Mouse (Mus musculus): Measurements from ENCODE around the gene Dapk2. TPM values are rescaled to one million over a fixed set of nuclear protein-coding genes. Genes with fewer than 3 reads are reported as not detected.

The Dapk2 gene
- total RNA-seq, 2 experiments from 2014 or later: 4.6 to 6.2 TPM

DNA sequence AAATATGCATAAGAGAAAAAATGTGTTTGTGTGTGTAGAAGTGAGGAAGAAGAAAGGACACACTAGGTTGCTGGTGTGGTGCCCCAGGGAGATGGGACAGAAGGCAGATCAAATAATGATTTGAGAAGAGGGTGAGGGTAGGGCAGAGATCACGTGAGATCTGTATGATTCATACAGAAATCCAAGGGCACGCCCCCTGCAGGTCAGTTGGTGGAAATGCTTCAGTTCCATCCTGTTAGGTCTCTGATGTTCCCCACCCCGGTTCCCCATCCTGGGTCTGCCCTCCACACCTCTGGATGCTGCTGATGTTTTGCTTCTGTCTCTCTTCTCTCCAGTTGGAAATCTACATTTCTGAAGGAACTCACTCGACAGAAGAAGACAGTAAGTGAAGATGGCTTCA lies 22.1 kb upstream of the Dapk2 start:
- DNase-seq: no peak
- intact Hi-C loops (cut with DNase I): no loop called here

DNA sequence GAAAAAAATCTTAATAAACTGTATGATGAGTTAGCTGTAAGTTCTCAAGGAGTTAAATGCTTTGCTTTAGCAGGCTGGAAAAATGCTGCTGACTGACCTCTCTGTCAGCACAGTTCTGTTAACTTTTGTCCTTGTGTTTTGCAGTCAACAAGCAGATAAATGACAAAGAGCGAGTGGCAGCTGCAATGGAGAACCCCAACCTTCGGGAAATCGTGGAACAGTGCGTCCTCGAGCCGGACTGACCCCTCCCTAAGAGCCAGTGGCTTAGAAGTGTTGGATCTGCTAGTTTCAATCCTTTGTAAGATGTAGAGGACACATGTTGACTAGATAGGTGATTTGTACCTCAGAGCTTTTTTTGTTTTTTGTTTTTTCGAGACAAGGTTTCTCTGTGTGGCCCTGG lies 19.8 kb upstream of the Dapk2 start:
- intact Hi-C loops (cut with DNase I): no loop called here
- DNase-seq: no peak

DNA sequence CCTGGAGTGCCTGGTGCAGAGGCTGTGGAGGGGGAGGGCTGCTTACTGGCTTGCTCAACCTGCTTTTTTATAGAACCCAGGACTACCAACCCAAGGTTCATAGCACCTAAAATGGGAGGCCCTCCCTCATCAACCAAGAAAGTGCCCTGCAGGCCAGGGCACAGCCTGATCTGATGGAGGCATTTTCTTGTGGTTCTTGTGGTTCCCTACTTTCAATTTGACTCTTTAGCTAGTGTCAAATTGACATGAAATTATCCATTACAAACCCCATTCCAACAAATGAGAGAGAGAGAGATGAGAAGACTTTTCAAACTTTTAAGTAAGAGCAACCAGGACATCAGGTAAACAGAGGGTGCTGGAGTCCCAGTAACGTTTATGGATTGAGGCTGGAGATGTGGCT lies 15.8 kb upstream of the Dapk2 start:
- intact Hi-C loops (cut with DNase I): loop anchor here (5.0 to 10.0 kb wide), 2 partner anchors 235 to 683 kb away; no protein-coding TSS in a partner anchor
- no peak for DNase-seq

DNA sequence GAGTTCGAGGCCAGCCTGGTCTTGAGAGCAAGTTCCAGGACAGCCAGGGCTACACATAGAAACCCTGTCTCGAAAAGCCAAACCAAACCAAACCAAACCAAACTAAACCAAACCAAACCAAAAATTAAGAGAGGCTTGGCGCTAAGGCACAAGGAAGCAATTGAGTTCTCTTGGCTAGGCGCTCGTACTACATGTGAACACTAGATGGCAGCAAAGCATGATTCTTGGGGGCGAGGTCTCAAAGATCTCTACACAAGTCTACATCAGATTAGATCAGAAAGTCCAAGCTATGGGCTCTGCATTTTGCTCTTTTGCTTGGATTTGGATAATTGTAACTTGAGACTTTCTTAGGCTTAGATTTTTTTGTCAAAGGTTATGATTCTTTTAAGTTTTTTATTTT lies 13.8 kb upstream of the Dapk2 start:
- intact Hi-C loops (cut with DNase I): loop anchor here (5.0 to 10.0 kb wide), 2 partner anchors 233 to 681 kb away; no protein-coding TSS in a partner anchor
- DNase-seq: peak; percentile 65 to 72

DNA sequence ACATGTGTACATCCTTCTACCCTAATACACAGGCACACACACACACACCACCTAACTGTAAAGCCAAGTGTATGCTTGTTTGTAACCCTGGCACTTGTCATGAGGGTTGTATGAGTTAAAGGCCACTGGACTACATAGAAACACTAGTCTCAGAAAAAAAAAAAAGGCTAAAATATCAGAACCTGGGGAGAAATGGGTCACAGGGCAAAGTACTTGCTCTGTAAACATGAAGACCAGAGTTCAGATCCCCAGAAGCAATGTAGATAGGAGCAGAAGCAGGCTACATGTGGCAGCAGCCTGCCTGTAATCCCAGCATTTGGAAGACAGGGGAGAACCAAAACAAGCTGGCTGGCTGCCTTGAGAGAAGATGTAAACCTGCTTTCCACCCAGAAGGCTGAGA lies 11.9 kb upstream of the Dapk2 start:
- DNase-seq: no peak
- intact Hi-C loops (cut with DNase I): loop anchor here (10.0 kb wide), 1 partner anchor 679 kb away; no protein-coding TSS in a partner anchor

DNA sequence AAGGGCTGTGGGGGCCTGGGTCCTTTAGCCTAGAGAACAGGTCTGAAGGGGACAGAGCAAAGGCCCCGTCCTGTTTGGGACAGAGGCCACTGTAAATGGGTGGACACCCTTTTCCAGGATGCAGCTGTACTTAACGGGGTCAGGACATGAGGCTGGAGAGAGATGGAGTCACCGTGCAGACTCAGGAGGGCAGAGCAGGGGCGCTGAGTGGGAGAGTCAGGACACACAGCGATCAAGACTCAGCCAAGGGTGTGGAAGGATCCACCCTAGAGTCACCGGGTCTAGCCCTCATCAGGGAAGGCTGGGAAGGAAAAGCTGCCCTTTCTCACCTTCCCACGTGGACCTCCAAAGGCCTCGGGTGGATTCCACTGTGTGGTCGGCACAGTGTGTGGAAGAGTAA lies 6.0 kb upstream of the Dapk2 start:
- intact Hi-C loops (cut with DNase I): no loop called here
- DNase-seq: no peak

DNA sequence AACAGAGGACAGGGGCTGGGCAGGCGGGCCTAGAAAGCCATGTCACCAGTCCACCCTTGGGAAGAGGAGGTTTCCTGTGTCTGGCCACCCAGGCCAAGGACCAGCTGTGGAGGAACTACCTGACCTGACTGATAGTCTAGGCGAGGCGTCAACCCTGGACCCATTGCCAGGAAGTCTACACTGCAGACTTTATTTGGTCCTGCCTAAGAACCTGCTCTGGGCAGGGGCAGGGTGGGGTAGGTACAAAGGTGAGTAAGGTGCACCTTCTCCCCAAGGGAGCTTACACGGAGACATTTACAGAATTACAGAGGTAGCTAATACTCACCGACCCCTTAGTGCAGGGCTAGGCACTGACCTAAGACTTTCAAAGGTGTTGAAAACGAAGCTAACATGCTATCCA lies 4.4 kb upstream of the Dapk2 start:
- intact Hi-C loops (cut with DNase I): no loop called here
- DNase-seq: no peak

DNA sequence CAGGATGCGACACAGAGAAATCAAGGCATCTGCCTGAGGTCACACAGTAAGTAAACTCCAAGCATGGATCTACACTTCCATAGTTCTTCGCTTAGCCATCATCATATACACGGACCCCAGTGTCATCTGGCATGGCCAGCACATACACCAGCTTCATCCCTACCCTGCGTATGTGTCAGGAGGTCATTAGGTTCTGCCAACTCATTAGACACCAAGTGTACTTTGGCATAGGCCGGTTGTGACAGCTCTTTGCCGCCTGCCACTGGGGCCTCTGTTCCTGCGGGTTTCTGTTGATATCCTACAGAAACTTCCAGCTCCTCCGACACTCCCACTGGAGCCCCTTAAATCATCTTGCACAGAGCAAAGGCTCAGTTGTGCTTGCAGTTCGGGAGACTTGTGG lies 4.0 kb upstream of the Dapk2 start:
- no peak for DNase-seq
- intact Hi-C loops (cut with DNase I): no loop called here

DNA sequence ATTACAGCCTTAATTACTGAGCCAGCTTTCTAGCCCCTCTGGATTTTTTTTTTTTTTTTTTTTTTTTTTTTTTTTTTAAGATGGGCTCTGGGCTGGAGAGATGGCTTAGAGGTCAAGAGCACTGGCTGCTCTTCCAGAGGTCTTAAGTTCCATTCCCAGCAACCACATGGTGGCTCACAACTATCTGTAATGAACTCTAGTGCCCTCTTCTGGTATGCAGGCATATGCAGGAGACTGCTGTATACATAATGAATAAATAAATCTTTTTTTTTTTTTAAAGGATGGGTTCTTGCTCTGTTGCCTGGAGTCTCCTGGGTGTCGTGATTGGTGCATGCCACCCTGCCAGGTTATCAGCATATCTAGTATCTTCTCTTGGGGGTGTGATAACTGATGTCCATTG lies 2.5 kb upstream of the Dapk2 start:
- DNase-seq: no peak
- intact Hi-C loops (cut with DNase I): loop anchor here (5.0 kb wide), 1 partner anchor 127 kb away; no protein-coding TSS in a partner anchor

DNA sequence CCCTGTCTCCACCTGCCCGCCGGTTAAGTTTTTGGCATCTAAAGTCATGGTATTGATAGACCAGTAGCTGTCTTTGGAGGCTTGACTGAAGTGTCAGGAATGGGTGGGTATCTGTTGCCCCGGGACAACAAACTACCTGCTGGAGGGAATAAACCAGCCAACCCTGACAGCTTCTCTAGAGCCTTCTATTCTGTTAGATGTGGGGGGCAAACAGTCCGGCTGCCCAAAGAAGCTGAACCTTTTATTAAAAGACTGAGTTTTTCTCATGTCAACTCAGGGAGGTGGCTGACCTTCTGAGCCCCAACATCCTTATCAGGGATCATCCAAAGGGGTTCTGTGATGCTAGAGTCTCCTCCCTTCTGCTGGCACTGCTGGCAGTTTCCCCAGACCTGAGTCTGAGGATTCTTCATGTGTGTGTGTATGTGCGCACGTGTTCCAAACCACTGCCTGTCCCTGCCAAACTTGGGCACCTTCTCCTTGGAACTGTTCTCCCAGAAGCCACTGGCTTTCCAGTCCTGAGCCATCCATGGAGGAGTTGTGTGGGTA lies 935 bp downstream of the Dapk2 start:
- DNase-seq: no peak
- intact Hi-C loops (cut with DNase I): loop anchor here (2.0 to 5.0 kb wide), 3 partner anchors 48 to 123 kb away; no protein-coding TSS in a partner anchor

DNA sequence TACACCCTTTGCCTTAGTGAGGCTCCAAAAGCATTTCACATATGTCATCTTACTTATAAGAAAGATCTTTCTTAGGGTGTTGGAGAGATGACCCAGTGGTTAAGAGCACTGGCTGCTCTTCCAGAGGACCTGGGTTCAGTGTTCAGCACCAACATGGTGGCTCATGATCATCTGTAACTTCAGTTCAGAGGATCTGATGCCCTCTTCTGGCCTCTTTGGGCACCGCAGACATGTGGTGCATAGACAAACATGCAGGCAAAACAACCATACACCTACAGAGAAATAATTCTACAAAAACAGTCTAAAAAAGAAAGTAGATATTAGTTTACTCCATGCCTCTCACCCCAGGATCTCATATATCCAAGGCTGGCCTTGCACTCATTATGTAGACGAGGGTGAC lies 2.1 kb downstream of the Dapk2 start:
- DNase-seq: no peak
- intact Hi-C loops (cut with DNase I): no loop called here

DNA sequence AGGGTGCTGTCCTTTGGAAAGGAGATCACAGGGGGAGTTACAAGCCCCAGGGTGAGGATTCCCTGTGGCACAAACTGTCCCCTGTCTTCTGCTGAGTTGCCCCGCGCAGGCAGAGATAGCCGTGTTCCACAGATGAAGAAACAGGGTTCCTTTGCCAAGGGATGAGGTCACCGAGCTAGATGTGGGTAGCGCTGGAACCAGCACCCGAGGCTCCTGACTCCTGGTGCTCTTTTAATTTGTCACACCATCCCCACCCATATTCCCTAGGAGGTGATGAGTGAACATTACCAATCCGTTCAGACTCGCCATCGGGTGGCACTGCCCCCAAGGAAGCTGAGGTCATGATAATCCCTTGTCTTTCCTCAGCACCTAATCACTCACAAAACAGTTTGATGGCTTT lies 5.0 kb downstream of the Dapk2 start:
- peak; percentile 20 to 37 for DNase-seq
- intact Hi-C loops (cut with DNase I): no loop called here

DNA sequence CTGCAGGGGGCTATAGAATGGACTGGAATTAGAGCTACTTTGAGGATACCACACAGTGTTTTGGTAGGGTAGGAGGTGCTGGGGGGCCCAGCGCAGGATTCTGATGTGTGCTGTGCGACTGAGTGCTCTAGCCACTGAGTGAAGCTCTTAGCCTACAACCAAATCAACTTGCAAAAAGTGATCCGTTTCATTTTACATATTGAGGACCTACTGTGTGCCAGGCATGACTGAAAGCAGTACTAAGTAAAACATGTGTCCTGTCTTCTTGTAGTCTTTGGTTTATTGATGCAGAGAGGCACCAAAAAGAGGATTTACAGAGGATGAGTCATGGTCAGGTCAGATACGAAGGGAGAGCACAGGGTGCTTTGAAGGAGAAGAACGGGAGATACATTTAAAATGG lies 9.2 kb downstream of the Dapk2 start:
- no peak for DNase-seq
- intact Hi-C loops (cut with DNase I): no loop called here

DNA sequence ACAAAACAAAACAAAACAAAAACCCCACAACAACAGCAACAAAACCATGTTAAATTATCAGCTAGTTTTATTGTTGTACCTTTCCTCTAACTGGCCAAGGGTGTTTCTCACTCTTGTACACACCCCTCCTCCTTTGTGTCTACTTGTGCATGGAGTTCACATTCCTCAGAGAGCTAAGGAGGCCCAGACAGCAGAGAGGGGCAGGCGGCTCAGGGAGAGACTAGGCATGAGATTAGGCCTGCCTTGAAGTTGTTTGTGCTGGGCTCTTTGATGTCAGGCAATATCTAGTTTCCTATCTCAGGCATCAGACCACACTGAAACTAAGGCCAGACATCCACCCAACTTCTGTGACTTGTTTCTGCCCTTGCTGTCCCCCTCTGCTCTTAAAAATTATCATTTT lies 10.2 kb downstream of the Dapk2 start:
- DNase-seq: no peak
- intact Hi-C loops (cut with DNase I): no loop called here

DNA sequence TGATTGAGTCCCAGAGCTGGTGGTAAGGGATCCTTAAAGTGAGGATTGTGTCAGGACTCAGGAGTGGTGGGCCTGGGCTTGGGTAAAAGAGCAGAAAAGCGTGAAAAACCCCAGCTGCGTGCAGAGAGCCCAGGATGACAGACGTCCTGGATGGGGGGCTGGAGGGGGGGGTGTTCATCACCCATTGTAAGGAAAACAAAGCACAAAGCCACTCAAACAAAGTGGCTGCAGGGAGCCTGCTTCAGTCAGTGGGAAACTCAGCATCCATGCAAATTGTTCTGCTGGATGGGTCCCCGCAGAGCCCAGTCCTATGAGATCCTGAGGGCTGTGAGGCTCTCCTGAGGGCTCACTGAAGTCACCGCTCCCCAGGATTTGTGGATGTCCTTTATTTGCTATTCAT lies 12.5 kb downstream of the Dapk2 start:
- intact Hi-C loops (cut with DNase I): no loop called here
- DNase-seq: no peak

DNA sequence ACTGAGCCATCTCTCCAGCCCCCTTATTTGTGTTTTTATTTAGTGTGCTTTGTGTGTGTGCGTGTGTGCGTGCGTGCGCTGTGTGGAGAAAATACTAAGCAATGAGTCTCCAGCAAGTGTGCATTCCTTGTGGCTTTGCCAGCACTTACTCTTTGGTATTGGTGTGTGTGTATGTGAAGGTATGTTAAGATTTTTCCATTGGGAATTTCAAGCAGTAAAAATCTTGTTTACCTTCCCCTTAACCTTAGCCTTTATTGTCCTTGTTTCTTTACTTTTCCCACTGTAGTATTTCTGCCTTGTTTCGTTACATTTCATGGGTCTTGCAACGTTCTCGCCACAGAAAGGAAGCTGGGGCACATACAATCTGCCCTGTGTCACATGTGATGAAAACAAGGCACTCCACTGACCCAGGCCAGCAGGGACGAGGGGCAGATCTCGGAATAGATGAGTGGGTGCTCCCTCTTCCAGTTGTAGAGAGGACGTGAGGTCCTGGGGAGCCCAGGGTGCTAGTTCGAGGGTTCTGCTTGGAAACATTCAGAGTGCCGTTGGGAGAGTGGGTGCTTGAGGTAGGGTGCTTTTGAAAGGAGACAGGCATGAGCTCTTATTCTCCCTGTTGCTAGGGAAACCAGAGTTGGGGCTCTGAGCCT lies 13.4 kb downstream of the Dapk2 start:
- intact Hi-C loops (cut with DNase I): no loop called here
- DNase-seq: no peak

DNA sequence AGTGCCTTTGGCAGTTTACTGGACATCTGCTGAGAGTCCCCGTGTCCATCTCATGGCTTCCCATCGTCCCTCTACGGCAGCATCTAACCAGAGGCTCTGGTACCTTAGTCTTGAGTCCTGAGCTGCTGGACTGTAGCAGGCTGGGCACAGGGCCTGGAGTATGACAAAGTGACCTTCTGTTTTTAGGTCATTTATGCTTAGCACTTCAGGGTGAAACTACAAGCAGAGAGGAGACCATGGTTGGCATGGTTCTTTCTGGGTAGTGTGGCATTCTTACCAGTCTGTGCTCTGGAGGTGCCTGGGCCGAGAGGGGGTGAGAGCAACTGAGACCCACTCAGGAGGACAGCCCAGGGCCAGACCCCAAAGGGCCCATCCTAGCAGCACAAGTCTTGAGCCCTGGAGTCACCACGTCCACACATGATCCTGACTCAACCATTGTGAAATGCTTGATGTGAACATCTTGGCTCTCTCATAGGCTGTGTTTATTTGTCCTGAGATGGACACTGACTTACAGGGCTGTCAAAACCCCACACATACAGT lies 15.4 kb downstream of the Dapk2 start:
- no peak for DNase-seq
- intact Hi-C loops (cut with DNase I): no loop called here

DNA sequence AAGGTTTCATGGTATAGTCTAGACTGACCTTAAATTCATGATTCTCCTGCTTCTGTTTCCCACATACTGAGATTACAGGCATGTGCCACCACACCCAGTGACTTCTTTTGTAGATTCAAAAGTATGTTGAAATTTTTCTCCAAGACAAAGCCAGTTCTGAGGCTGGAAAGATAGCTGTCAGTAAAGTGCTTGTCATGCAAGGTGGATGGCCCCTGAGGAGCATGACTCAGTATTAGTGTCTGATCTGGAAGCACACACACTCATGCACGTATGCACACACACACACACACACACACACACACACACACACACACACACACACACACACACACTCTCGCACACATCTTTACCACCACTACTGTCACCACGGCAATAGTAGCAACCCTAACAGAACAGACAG lies 17.0 kb downstream of the Dapk2 start:
- no peak for DNase-seq
- intact Hi-C loops (cut with DNase I): no loop called here

DNA sequence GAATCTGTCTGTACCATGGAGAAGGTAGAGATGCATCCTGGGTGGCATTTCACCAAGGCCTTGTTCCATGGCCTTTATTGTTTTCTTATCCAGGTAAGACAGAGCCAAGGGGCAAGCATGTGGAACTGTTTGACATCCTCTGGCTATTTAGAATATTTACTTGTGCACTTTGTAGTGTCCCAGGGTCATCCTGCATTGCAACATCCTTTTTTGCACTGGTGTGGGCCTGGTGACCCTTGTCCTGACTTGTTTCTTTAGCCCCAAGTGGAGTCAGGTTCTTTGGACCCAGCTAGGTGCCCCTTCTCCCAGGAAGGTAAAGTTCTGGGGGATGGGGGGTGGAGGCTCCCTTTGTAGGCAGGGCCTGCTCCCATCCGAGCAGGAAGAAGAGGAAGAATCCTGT lies 20.0 kb downstream of the Dapk2 start:
- intact Hi-C loops (cut with DNase I): no loop called here
- DNase-seq: no peak

DNA sequence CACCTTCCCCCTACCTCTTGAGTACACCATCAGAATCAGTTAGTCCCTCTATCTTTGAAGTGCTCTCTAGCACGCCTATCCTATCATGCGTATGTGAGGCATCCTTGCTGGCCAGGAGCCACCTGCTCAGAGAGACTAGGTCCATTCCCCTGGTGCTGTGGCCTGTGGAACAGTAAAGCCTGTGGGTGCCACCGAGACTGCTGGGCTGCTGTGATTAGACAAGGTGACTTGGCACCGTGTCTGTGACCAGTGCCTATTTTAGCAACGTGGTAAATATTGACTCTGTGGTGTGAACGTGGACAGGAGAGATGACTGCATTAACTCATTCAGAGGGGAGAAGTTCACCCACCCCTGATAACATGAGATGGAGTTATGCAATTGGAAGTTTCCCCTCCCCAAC lies 21.8 kb downstream of the Dapk2 start:
- intact Hi-C loops (cut with DNase I): no loop called here
- DNase-seq: peak; percentile 28 to 47

DNA sequence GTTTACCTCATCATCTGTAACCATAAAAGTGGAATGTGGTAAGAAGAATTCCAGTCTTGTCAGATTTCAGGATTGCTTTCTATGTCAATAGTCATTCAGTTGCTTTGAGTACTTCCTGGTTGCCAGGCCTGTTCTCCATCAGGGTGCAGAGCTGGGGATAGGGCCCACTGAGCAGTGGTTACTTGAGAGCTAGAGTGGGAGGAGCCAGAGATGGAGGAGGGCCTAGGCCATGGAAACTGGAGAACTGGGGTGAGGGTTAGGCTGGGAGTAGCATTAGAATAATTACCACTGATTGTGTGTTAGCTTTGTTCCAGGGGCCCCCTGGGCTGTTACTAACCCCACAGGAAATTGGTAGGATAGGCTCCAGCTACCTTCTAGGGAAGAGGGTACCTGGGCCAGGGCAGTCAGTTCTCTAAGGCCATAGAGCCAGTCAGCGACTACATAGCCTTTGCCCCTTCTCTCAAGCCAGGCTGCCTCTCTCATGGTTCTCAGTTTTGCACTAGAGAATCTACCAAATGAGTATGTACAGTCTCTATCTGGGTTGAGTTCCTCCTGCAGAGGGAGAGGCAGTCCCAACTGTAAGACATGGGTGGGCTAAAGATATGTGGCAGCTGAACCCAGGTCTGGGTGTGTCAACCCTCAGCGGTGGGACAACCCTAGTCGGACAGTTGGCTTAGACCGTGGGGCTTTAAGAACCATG lies 23.3 kb downstream of the Dapk2 start:
- intact Hi-C loops (cut with DNase I): no loop called here
- DNase-seq: no peak
